ENCODE assay signal across 12 mouse cellular contexts in the genomic region with DNA sequence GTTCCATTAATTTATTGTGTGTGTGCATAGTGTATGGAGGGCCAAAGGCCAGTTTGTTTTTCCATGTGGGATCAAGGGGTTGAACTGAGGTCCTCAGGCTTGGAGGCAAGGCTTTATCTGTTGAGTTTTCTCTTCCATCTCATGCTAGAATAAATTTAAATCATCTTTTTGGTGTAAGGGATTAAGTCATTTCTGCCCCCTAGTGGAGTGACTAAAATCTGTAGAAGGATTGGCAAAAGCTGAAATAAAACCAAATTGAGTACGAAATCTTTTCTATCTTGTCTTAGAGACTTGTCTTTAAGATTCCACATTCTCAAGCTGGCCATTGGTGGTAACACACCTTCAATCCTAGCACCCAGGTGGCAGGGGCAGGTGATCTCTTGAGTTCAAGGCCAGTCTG. TPM values are rescaled to one million over a fixed set of nuclear protein-coding genes. Genes with fewer than 3 reads are reported as not detected.
DNase-seq lines count a peak whose midpoint lies in the region; ATAC-seq and TF ChIP-seq lines count a peak whose summit lies in the region.
"Had no signal": no experiment of that assay in that cellular context is flagged by ENCODE, and none has a peak within 500 bp of the region (broad histone marks: within the 10 kb centered on the region; RNA-seq: fewer than 3 reads in every experiment).

No protein-coding gene starts in this region.

- H3K79me2 ChIP-seq in liver, adult 2 months (ENCODE audit: control insufficient read depth, insufficient read depth, low read length), result peaks cover 21% of the 10 kb centered on the region; the same call in 1 of the 2 replicates
- peaks cover 3% of the 10 kb centered on the region; the same call in 1 of the 2 replicates for H3K79me2 ChIP-seq in CH12.LX (replicated peaks; ENCODE audit: control insufficient read depth, extremely low read depth, insufficient read depth, poor library complexity, severe bottlenecking)

- no peak for TF ChIP-seq POLR2A in liver, adult 2 months (IDR thresholded peaks at IDR 0.05; ENCODE audit: extremely low read depth, insufficient read depth, low read length)
- no peak for TF ChIP-seq POLR2A in CH12.LX (IDR thresholded peaks at IDR 0.05; ENCODE audit: low read depth, low read length)

- peaks cover 24% of the 10 kb centered on the region for H3K4me1 ChIP-seq in forebrain, embryonic 14.5 days (ENCODE audit: control insufficient read depth, insufficient read depth, low read length)
- H3K4me1 ChIP-seq in forebrain, embryonic 12.5 days, result peaks cover 46% of the 10 kb centered on the region
- H3K4me1 ChIP-seq in liver, adult 2 months (ENCODE audit: control insufficient read depth, insufficient read depth, low read length), result peaks cover 24% of the 10 kb centered on the region
- peaks cover 77% of the 10 kb centered on the region for H3K4me1 ChIP-seq in liver, embryonic 12.5 days
- H3K4me1 ChIP-seq in CH12.LX (ENCODE audit: control insufficient read depth in 1 of 2, insufficient read depth in 2 of 2), result peaks cover 0 to 47% of the 10 kb centered on the region in 2 experiments; a peak in 2 of 4 replicates

- WGBS in forebrain, embryonic 14.5 days, result 79% methylated on average over 1 of the region's 1 CpGs
- WGBS in forebrain, embryonic 12.5 days, result 70% methylated on average over 1 of the region's 1 CpGs
- WGBS in liver, adult 2 months, result 49% methylated on average over 1 of the region's 1 CpGs
- WGBS in liver, embryonic 12.5 days (ENCODE audit: insufficient replicate concordance), result 64% methylated on average over 1 of the region's 1 CpGs

- H3K27ac ChIP-seq in forebrain, embryonic 14.5 days (ENCODE audit: low read depth, low read length), result no peak overlapping the region
- H3K27ac ChIP-seq in forebrain, embryonic 12.5 days, result no peak overlapping the region
- H3K27ac ChIP-seq in liver, adult 2 months (replicated peaks; ENCODE audit: insufficient read depth, low read depth, low read length), result no peak overlapping the region
- no peak overlapping the region for H3K27ac ChIP-seq in liver, embryonic 12.5 days
- H3K27ac ChIP-seq in CH12.LX (ENCODE audit: insufficient read depth, low read depth), result no peak overlapping the region
- H3K27ac ChIP-seq: heart, embryonic 15.5 days; limb, embryonic 12.5 days; midbrain, embryonic 10.5 days had no signal

- TF ChIP-seq EP300 in CH12.LX (IDR thresholded peaks at IDR 0.05; ENCODE audit: low read length), result no peak

- no peak overlapping the region for H3K4me3 ChIP-seq in forebrain, embryonic 14.5 days (ENCODE audit: low read depth, low read length)
- H3K4me3 ChIP-seq in forebrain, embryonic 12.5 days (replicated peaks), result no peak overlapping the region
- no peak overlapping the region for H3K4me3 ChIP-seq in liver, adult 2 months (ENCODE audit: insufficient read depth, low read depth, low read length)
- H3K4me3 ChIP-seq in liver, embryonic 12.5 days, result no peak overlapping the region
- no peak overlapping the region for H3K4me3 ChIP-seq in CH12.LX (replicated peaks in 1 of 3; ENCODE audit: low read depth in 2 of 3, low read length in 2 of 3, poor library complexity in 1 of 3)
- H3K4me3 ChIP-seq: heart, embryonic 15.5 days; limb, embryonic 12.5 days; midbrain, embryonic 10.5 days had no signal

- peak; percentile 40 for TF ChIP-seq RAD21 in CH12.LX (IDR thresholded peaks at IDR 0.05; ENCODE audit: low read depth, low read length)

- peaks cover 21% of the 10 kb centered on the region for H3K36me3 ChIP-seq in forebrain, embryonic 14.5 days (ENCODE audit: control insufficient read depth, insufficient read depth, low read length)
- H3K36me3 ChIP-seq in forebrain, embryonic 12.5 days (replicated peaks), result peaks cover 22% of the 10 kb centered on the region
- peaks cover 13% of the 10 kb centered on the region for H3K36me3 ChIP-seq in liver, adult 2 months (ENCODE audit: control insufficient read depth, insufficient read depth, low read length)
- peaks cover 25% of the 10 kb centered on the region for H3K36me3 ChIP-seq in liver, embryonic 12.5 days
- H3K36me3 ChIP-seq in CH12.LX (replicated peaks in 1 of 2; ENCODE audit: control insufficient read depth in 1 of 2, insufficient read depth in 1 of 2, low read length in 1 of 2), result peaks cover 11 to 63% of the 10 kb centered on the region in 2 experiments

- peak; percentile 67 for DNase-seq in forebrain, embryonic 14.5 days (ENCODE audit: low spot score)
- peak; percentile 33 for DNase-seq in liver, adult 2 months (ENCODE audit: extremely low read depth, low read depth, low spot score)
- DNase-seq in CH12.LX (ENCODE audit: extremely low read depth), result peak; percentile 43
- DNase-seq in induced T-regulatory cell, adult 2 months (ENCODE audit: low read depth), result peak; percentile 64
- no peak for DNase-seq in spleen, postnatal 14 days (ENCODE audit: low spot score in 2 of 2)
- DNase-seq: kidney, postnatal 14 days had no signal

- in situ Hi-C loops in CH12.LX (cut with MboI; ENCODE audit: low pct_ligation_motif_present, low pct_unique_long_range_greater_than_20kb, low sequenced_read_pairs), result no loop called here

- H3K9ac ChIP-seq in forebrain, embryonic 14.5 days (ENCODE audit: low read length), result no peak overlapping the region
- H3K9ac ChIP-seq in forebrain, embryonic 12.5 days, result no peak overlapping the region
- H3K9ac ChIP-seq in liver, adult 2 months (ENCODE audit: low read depth, low read length), result no peak overlapping the region
- no peak overlapping the region for H3K9ac ChIP-seq in liver, embryonic 12.5 days
- H3K9ac ChIP-seq in CH12.LX (ENCODE audit: insufficient read depth, low read depth), result no peak overlapping the region
- H3K9ac ChIP-seq: heart, embryonic 15.5 days; limb, embryonic 12.5 days had no signal

- no peaks in the 10 kb centered on the region for H3K9me3 ChIP-seq in forebrain, embryonic 14.5 days (replicated peaks; ENCODE audit: control insufficient read depth, low read length)
- H3K9me3 ChIP-seq in forebrain, embryonic 12.5 days, result no peaks in the 10 kb centered on the region
- no peaks in the 10 kb centered on the region for H3K9me3 ChIP-seq in liver, embryonic 12.5 days (replicated peaks)
- no peaks in the 10 kb centered on the region for H3K9me3 ChIP-seq in CH12.LX (replicated peaks; ENCODE audit: low read length)
- H3K9me3 ChIP-seq: heart, embryonic 15.5 days; limb, embryonic 12.5 days; midbrain, embryonic 10.5 days had no signal

- H3K27me3 ChIP-seq in forebrain, embryonic 14.5 days (replicated peaks; ENCODE audit: control insufficient read depth, insufficient read depth, low read length), result no peaks in the 10 kb centered on the region
- H3K27me3 ChIP-seq in forebrain, embryonic 12.5 days, result no peaks in the 10 kb centered on the region
- H3K27me3 ChIP-seq in liver, adult 2 months (ENCODE audit: control insufficient read depth, insufficient read depth, low read length), result no peaks in the 10 kb centered on the region
- H3K27me3 ChIP-seq in liver, embryonic 12.5 days (replicated peaks), result no peaks in the 10 kb centered on the region
- no peaks in the 10 kb centered on the region for H3K27me3 ChIP-seq in CH12.LX (replicated peaks)
- H3K27me3 ChIP-seq: heart, embryonic 15.5 days; limb, embryonic 12.5 days had no signal

- ATAC-seq in forebrain, embryonic 14.5 days, result no peak
- ATAC-seq in forebrain, embryonic 12.5 days (ENCODE audit: low FRiP score), result no peak
- ATAC-seq in liver, embryonic 12.5 days, result no peak
- ATAC-seq in granulocyte monocyte progenitor cell, adult 5-6 weeks (replicated peaks; ENCODE audit: poor library complexity, severe bottlenecking), result no peak

- peak; percentile 42 for TF ChIP-seq CTCF in liver, adult 2 months (IDR thresholded peaks at IDR 0.05; ENCODE audit: low read depth, low read length)
- peak; percentile 32 to 69; a peak in 3 of 4 replicates for TF ChIP-seq CTCF in CH12.LX (conservative IDR thresholded peaks at IDR 0.05 in 1 of 2, IDR thresholded peaks at IDR 0.05 in 1 of 2; ENCODE audit: low read depth in 2 of 2, low read length in 2 of 2)

- dilution Hi-C loops in CH12.LX (cut with MboI; ENCODE audit: extremely low pct_ligation_motif_present, extremely low pct_unique_long_range_greater_than_20kb, low sequenced_read_pairs), result no loop called here

- no peak overlapping the region for H3K4me2 ChIP-seq in forebrain, embryonic 14.5 days (ENCODE audit: low read length)
- H3K4me2 ChIP-seq in forebrain, embryonic 12.5 days, result no peak overlapping the region
- H3K4me2 ChIP-seq in liver, embryonic 12.5 days, result no peak overlapping the region
- H3K4me2 ChIP-seq in CH12.LX (ENCODE audit: insufficient read depth, low read depth, poor library complexity, severe bottlenecking), result no peak overlapping the region
- H3K4me2 ChIP-seq: heart, embryonic 15.5 days; limb, embryonic 12.5 days had no signal

TF ChIP-seq in CH12.LX, 34 proteins besides CTCF, POLR2A, EP300 and RAD21:
- TF ChIP-seq SMC3 (IDR thresholded peaks at IDR 0.05; ENCODE audit: low read depth, low read length) (peak; percentile 54), MAFK (IDR thresholded peaks at IDR 0.05; ENCODE audit: insufficient replicate concordance, low read length) (no peak), NRF1 (IDR thresholded peaks at IDR 0.05; ENCODE audit: low read depth, low read length) (no peak), E2F4 (IDR thresholded peaks at IDR 0.05; ENCODE audit: insufficient replicate concordance, low read depth, low read length) (no peak)

RNA-seq across cellular contexts. Expression of gene Oaz2, which starts 15.2 kb away (rescaled TPM):
- 206 and 233 TPM in 2 replicates for polyA plus RNA-seq in forebrain, embryonic 14.5 days (2014; fragmentation: Nextera tagmentation; extraction: Ambion mirVana)
- 247 and 249 TPM in 2 replicates for polyA plus RNA-seq in forebrain, embryonic 12.5 days (2016; fragmentation: Nextera tagmentation; extraction: Ambion mirVana)
- total RNA-seq in liver, adult 2 months (2014; rRNA removed), result 14.7 and 20.6 TPM in 2 replicates
- polyA plus RNA-seq in liver, adult 2 months (2012; rRNA removed), result 27.5 and 29.6 TPM in 2 replicates
- polyA plus RNA-seq in liver, embryonic 12.5 days (2016; fragmentation: Nextera tagmentation; extraction: Ambion mirVana), result 70.3 and 71.0 TPM in 2 replicates
- total RNA-seq in CH12.LX (2012; rRNA removed) (30.2 and 30.9 TPM in 2 replicates), CH12.LX (2014; rRNA removed) (35.3 and 38.9 TPM in 2 replicates)
- 55.7 and 61.4 TPM in 2 replicates for polyA plus RNA-seq in CH12.LX (2012; ENCODE audit: insufficient read length, low read depth)
- 33.6 and 40.3 TPM in 2 replicates for total RNA-seq in granulocyte monocyte progenitor cell, adult 5-6 weeks (2014; fragmentation: Nextera tagmentation)
- total RNA-seq in granulocyte monocyte progenitor cell, adult 5-6 weeks (2017), result 35.3 and 44.5 TPM in 2 replicates

RNA-seq across cellular contexts. Expression of gene Rbpms2, which starts 53.5 kb away (rescaled TPM):
- 3.8 TPM in 2 replicates for polyA plus RNA-seq in forebrain, embryonic 14.5 days (2014; fragmentation: Nextera tagmentation; extraction: Ambion mirVana)
- 9.9 and 10.5 TPM in 2 replicates for polyA plus RNA-seq in forebrain, embryonic 12.5 days (2016; fragmentation: Nextera tagmentation; extraction: Ambion mirVana)
- 9.8 and 13.2 TPM in 2 replicates for total RNA-seq in liver, adult 2 months (2014; rRNA removed)
- 110 and 121 TPM in 2 replicates for polyA plus RNA-seq in liver, adult 2 months (2012; rRNA removed)
- polyA plus RNA-seq in liver, embryonic 12.5 days (2016; fragmentation: Nextera tagmentation; extraction: Ambion mirVana), result 19.2 and 19.3 TPM in 2 replicates
- total RNA-seq in CH12.LX (2012; rRNA removed), result 0.13 TPM in 1 of 2 replicates, not detected in the other
- total RNA-seq in CH12.LX (2014; rRNA removed), result not detected in 2 replicates
- polyA plus RNA-seq in CH12.LX (2012; ENCODE audit: insufficient read length, low read depth), result 0.34 and 0.95 TPM in 2 replicates
- total RNA-seq in granulocyte monocyte progenitor cell, adult 5-6 weeks (2014; fragmentation: Nextera tagmentation), result 7.5 TPM in 1 of 2 replicates, not detected in the other
- 0.67 TPM in 1 of 2 replicates, not detected in the other for total RNA-seq in granulocyte monocyte progenitor cell, adult 5-6 weeks (2017)

Comparison
In these comparisons a context has a peak if more than half of its experiments do, and no peak if none do; other contexts are left out.
1. DNase-seq: peak in forebrain, embryonic 14.5 days (single experiment), liver, adult 2 months (single experiment), CH12.LX (single experiment) and induced T-regulatory cell, adult 2 months (single experiment); none in spleen, postnatal 14 days (0 of 2).